Mouse (Mus musculus) neural tube, embryonic 14.5 days (tissue): ENCODE measurements around the gene Zfp467. TPM values are rescaled to one million over a fixed set of nuclear protein-coding genes. Genes with fewer than 3 reads are reported as not detected.

Experiments
- ATAC-seq: fragments of 200-750 bp; cut with Nextera tagmentation; 2 replicates; pipeline ENCODE4 v1.8.0; 2017; ENCODE audit warnings: low read depth, mild to moderate bottlenecking, moderate TSS enrichment, moderate library complexity
- H3K27ac ChIP-seq: fragments of 300-500 bp; sonication (generic); 2 replicates; pipeline ENCODE4 v1.5.1; 2014; ENCODE audit warnings: low read depth, mild to moderate bottlenecking, control low read depth, low read length, moderate library complexity, mixed read lengths
- H3K27me3 ChIP-seq: fragments of 300-500 bp; sonication (generic); 2 replicates; pipeline ENCODE4 v1.6.1; 2014; ENCODE audit warnings: low read length; ENCODE audit not compliant: control insufficient read depth, insufficient read depth
- H3K36me3 ChIP-seq: fragments of 300-500 bp; sonication (generic); 2 replicates; pipeline ENCODE4 v1.6.1; 2014; ENCODE audit warnings: low read length, mixed read lengths; ENCODE audit not compliant: control insufficient read depth, insufficient read depth
- H3K4me1 ChIP-seq: fragments of 300-500 bp; sonication (generic); 2 replicates; pipeline ENCODE4 v1.6.1; 2014; ENCODE audit warnings: low read length; ENCODE audit not compliant: control insufficient read depth, insufficient read depth
- H3K4me2 ChIP-seq: fragments of 300-500 bp; sonication (generic); 2 replicates; pipeline ENCODE4 v1.6.1; 2014; ENCODE audit warnings: mild to moderate bottlenecking, low read depth, low read length, control low read depth
- H3K4me3 ChIP-seq: fragments of 300-500 bp; sonication (generic); 2 replicates; pipeline ENCODE4 v1.5.1; 2014; ENCODE audit warnings: low read depth, low read length, control low read depth, mixed read lengths
- H3K9ac ChIP-seq: fragments of 300-500 bp; sonication (generic); replicated peaks from 2 replicates; pipeline ENCODE4 v1.6.1; 2014; ENCODE audit warnings: low read depth, mild to moderate bottlenecking, control low read depth, low read length, mixed read lengths
- H3K9me3 ChIP-seq: fragments of 300-500 bp; sonication (generic); 2 replicates; pipeline ENCODE4 v1.6.1; 2016; ENCODE audit warnings: low read length; ENCODE audit not compliant: control insufficient read depth
- WGBS: fragments of 180-500 bp; shearing (Covaris S2); extraction: QIAGEN DNeasy Blood & Tissue Kit; methylation state at CpG from one replicate; pipeline ENCODE4 v1.1.7; 2014; 5-methylcytosine and 5-hydroxymethylcytosine counted together
- polyA plus RNA-seq: library from polyadenylated mRNA; unstranded; fragments of >200 nt; fragmentation: Nextera tagmentation; extraction: Ambion mirVana; gene quantifications from 2 replicates; pipeline ENCODE4 v1.2.1, GENCODE M21; 2014

Zfp467 gene
- polyA plus RNA-seq, 1 experiment from 2014 or later = 37.8 TPM

- peak overlapping the region; percentile 81 for H3K27ac ChIP-seq
- no peaks in the 10 kb centered on the region for H3K36me3 ChIP-seq
- peak overlapping the region; percentile 70 for H3K4me3 ChIP-seq
- peak; percentile 72 for ATAC-seq
- WGBS = 1% methylated on average over 29 of the region's 34 CpGs
- peaks cover 1% of the 10 kb centered on the region; the same call in 1 of the 2 replicates for H3K27me3 ChIP-seq
- H3K9me3 ChIP-seq = no peaks in the 10 kb centered on the region
- peak overlapping the region; percentile 80 for H3K4me2 ChIP-seq
- H3K9ac ChIP-seq = peak overlapping the region; percentile 55
- H3K4me1 ChIP-seq = no peaks in the 10 kb centered on the region
These were observed 1.1 kb downstream of the Zfp467 start for GRCm38 (mm10) chr6:48444310-48445180.

GRCm38 (mm10) chr6:48443592-48444309, 1.9 kb downstream of the Zfp467 start:
- WGBS = 2% methylated on average over 17 of the region's 19 CpGs

GRCm38 (mm10) chr6:48440306-48441014, 5.2 kb downstream of the Zfp467 start:
- Histone ChIP-seq H3K27me3 (peaks cover 20% of the 10 kb centered on the region), H3K36me3 (no peaks in the 10 kb centered on the region; the same call in 1 of the 2 replicates), H3K4me1 (peaks cover 12% of the 10 kb centered on the region), H3K9me3 (no peaks in the 10 kb centered on the region), H3K4me2 (no peak overlapping the region), H3K4me3 (no peak overlapping the region), H3K27ac (no peak overlapping the region), H3K9ac (no peak overlapping the region)
- 46% methylated on average over 14 of the region's 14 CpGs for WGBS
- no peak for ATAC-seq

More at GRCm38 (mm10) chr6:48443592-48444309, 1.9 kb downstream of the Zfp467 start:
- peaks cover 9% of the 10 kb centered on the region for H3K27me3 ChIP-seq
- no peaks in the 10 kb centered on the region for H3K9me3 ChIP-seq
- peak; percentile 82 for ATAC-seq
- peaks cover 6% of the 10 kb centered on the region; the same call in 1 of the 2 replicates for H3K4me1 ChIP-seq
- H3K9ac ChIP-seq = peak overlapping the region; percentile 55
- peak overlapping the region; percentile 81 for H3K27ac ChIP-seq
- H3K4me3 ChIP-seq = peak overlapping the region; percentile 70
- peak overlapping the region; percentile 80 for H3K4me2 ChIP-seq
- no peaks in the 10 kb centered on the region for H3K36me3 ChIP-seq

- no peak for ATAC-seq
- no peak overlapping the region for H3K27ac ChIP-seq
- no peak overlapping the region for H3K4me3 ChIP-seq
- no peak overlapping the region for H3K9ac ChIP-seq
- H3K4me1 ChIP-seq = peaks cover 12% of the 10 kb centered on the region
- no peaks in the 10 kb centered on the region for H3K9me3 ChIP-seq
- H3K36me3 ChIP-seq = no peaks in the 10 kb centered on the region; the same call in 1 of the 2 replicates
- H3K27me3 ChIP-seq = peaks cover 20% of the 10 kb centered on the region
- no peak overlapping the region for H3K4me2 ChIP-seq
These were observed 6.0 kb downstream of the Zfp467 start for GRCm38 (mm10) chr6:48439654-48440053.

- Histone ChIP-seq H3K9ac (no peak overlapping the region; the same call in 1 of the 2 replicates), H3K27ac (no peak overlapping the region), H3K27me3 (peaks cover 20% of the 10 kb centered on the region), H3K36me3 (no peaks in the 10 kb centered on the region; the same call in 1 of the 2 replicates), H3K9me3 (no peaks in the 10 kb centered on the region), H3K4me1 (peaks cover 12% of the 10 kb centered on the region), H3K4me3 (peak overlapping the region; percentile 9; the same call in 1 of the 2 replicates), H3K4me2 (peak overlapping the region; percentile 29; the same call in 1 of the 2 replicates)
- 19% methylated on average over 55 of the region's 55 CpGs for WGBS
- ATAC-seq = 0 out of 2 replicates have a peak, but pooled peaks have one; percentile 22
These were observed 7.0 kb downstream of the Zfp467 start for GRCm38 (mm10) chr6:48438475-48439125.

GRCm38 (mm10) chr6:48437679-48438376, 7.8 kb downstream of the Zfp467 start:
- no peaks in the 10 kb centered on the region for H3K9me3 ChIP-seq
- H3K36me3 ChIP-seq = no peaks in the 10 kb centered on the region; the same call in 1 of the 2 replicates
- H3K4me2 ChIP-seq = 0 out of 2 replicates have a peak overlapping the region, but pooled peaks have one; percentile 29
- H3K4me3 ChIP-seq = peak overlapping the region; percentile 9; the same call in 1 of the 2 replicates
- 39% methylated on average over 35 of the region's 35 CpGs for WGBS
- peaks cover 12% of the 10 kb centered on the region for H3K4me1 ChIP-seq
- peaks cover 20% of the 10 kb centered on the region for H3K27me3 ChIP-seq
- no peak for ATAC-seq
- no peak overlapping the region for H3K27ac ChIP-seq
- H3K9ac ChIP-seq = no peak overlapping the region; the same call in 1 of the 2 replicates

GRCm38 (mm10) chr6:48435706-48436349, 9.8 kb downstream of the Zfp467 start:
- no peak overlapping the region for H3K27ac ChIP-seq
- peaks cover 20% of the 10 kb centered on the region for H3K27me3 ChIP-seq
- no peak overlapping the region for H3K4me3 ChIP-seq
- no peak overlapping the region for H3K9ac ChIP-seq
- no peaks in the 10 kb centered on the region; the same call in 1 of the 2 replicates for H3K36me3 ChIP-seq
- peaks cover 12% of the 10 kb centered on the region for H3K4me1 ChIP-seq
- 85% methylated on average over 5 of the region's 5 CpGs for WGBS
- no peak for ATAC-seq
- H3K9me3 ChIP-seq = no peaks in the 10 kb centered on the region
- H3K4me2 ChIP-seq = no peak overlapping the region
